Mouse (Mus musculus): ENCODE data around the gene Nebl. TPM values are rescaled to one million over a fixed set of nuclear protein-coding genes. Genes with fewer than 3 reads are reported as not detected.

Nebl gene
- 3.9 and 5.9 TPM in 2 replicates for polyA plus RNA-seq (2012; rRNA removed; ENCODE audit: low replicate concordance)

GRCm38 (mm10) chr2:17730957-17731830, at the start of gene Nebl:
Nebl (minus strand) TSS chr2:17731464.

